Mouse (Mus musculus): ENCODE data around the gene Sorl1.

Sorl1 gene

DNA sequence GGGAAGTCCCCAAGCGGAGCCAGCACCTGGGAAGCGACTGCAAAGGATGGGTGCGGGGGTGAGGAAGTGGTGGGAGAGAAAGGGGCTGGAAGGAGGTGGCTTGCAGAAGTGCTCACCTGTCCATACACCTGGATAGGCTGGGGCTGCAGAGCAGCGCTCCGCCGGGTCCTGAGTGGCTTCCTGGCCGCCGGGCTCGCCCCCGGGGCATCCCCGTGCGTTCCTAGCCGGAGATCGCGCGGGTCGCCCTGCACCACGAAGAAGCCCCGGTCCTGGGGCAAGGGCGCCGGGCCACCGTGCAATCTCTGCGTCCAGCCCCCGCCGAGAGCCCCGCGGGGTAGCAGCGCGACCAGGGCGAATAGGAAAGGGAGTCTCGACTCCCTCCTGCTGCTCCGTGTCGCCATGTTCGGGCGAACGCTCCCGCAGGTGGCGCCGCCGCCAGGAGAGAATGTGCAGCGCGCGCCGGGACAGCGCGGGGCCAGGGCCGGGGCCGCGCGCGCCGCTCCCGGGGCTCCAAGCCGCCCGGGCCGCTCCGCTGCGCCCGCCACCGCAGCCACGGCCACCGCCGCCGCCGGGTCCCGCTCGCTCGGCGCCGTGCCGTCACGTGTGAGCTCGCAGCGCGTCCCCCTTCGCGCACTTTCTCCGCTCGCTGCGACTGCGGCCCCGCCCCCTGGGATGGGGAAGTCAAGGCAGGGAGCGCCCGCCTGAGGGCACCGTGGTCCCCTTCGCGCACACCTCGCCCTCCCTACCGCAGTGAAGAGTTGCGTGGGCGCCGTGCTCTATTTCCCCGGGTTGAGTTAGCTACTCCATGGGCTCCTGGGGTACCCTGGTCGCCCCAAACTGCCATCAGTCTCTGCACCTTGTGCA, at the start of gene Sorl1:
Gene Sorl1 (minus strand): TSS at position 585 of the 864 bp plus-strand sequence.
- peak; percentile 87 for DNase-seq

DNA sequence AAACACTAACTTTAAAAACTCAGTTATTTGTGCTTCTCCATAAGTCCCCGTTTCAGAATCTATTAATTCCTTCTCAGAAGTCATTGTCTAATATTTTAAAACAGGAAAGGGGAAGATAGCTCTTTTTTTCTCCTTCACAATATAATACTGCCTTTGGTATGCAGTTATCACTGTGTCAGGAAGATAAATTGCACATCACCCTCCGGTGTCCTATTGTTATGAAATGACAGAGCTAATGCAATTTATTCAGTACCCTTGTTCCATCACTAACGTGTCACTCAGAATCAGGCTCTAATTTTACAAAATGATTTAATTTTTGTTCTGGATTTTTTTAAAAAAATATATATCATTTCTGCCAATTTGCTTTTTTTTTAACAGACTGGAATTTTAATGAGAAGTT, 49.7 kb upstream of the Sorl1 start:
- DNase-seq = no peak

DNA sequence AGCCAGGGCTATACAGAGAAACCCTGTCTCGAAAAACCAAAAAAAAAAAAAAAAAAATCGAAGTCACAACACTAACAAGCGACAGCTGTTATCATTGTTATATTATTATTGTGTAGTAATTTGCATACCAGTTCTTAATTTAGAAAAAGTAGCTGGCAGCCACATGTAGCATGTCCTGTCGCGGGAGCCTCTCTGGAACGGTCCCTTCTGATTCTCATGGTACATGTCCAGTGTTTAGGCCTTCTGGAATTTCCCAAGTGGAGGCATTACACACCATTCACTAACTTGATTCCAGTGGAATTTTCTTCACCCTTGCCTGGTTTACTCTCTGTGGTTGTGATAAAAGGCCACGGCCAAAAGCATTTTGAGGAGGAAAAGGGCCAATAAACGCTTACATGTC, 45.4 kb upstream of the Sorl1 start:
- no peak for DNase-seq

DNA sequence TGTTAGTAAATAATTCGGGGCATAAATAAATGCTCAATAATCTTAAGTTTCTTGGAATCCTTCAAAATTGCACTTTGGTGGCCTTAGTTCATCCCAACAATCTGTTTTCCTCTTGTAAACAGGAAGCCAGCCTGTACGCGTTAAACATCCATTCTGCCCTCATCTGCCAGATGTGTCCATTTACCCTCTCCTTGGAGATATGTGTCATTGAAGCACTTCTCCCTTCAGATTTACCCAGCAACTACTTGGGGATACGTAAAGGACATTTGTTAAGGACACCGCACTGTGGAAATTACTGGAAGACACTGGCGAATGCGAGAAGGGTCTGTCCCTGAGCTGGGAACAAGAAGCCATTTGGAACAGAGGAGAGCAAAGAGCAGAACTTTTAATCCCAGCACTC, 44.9 kb upstream of the Sorl1 start:
- no peak for DNase-seq

DNA sequence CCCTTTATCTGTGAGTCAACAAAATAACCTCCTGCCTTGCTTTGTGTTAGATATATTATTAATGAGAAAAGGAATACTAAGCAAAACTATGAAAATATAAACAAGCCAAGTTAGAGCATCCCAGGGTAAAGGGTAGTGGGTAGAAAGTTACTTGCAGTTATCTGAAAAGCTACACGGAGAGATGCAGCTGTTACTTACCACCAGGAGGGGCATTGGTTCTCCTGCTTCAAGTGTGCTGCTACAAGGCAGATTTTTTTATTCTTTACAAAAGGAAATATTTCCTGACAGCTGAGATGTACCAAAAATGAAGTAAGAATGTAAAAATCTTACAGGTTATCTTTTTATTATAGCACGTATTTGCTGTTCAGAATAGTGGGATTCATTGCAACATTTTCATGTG, 40.8 kb upstream of the Sorl1 start:
- no peak for DNase-seq

DNA sequence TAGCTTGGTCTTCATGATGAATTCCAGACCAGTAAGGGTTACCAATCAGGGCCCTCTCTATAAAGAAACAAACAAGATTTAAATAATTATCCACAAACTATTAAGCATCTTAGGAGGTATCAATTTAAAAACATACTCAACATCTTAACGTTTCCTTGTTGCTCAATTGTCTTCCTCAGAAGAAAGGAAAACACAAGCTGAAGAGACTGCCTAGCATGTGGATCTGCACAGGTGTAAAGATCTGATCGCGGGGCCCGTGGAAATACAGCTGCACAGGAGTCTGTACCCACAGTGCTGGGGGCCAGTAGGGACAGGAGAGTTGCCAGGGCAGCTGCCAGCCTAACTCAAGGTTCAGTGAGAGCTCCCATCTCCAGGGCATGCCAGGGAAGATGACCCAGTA, 38.9 kb upstream of the Sorl1 start:
- DNase-seq = no peak

DNA sequence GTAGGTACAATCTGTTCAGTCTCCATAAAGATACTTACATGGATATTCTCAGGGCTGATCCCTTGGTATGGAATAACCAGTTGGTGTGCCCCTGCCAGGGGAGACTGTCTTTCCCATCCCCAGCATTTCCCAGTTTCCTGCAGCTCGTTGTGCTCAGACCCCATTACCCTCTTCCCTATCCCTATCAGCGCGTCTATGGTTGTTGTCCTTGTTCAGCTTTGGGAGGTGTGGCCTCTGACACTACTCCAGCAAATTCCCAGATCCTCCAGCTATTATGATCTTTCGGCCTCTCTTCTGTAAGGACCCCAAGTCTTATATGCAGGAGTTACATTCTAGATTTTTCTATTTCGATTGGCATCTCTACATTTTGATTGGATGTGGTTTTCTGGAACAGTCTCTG, 35.3 kb upstream of the Sorl1 start:
- DNase-seq = no peak

DNA sequence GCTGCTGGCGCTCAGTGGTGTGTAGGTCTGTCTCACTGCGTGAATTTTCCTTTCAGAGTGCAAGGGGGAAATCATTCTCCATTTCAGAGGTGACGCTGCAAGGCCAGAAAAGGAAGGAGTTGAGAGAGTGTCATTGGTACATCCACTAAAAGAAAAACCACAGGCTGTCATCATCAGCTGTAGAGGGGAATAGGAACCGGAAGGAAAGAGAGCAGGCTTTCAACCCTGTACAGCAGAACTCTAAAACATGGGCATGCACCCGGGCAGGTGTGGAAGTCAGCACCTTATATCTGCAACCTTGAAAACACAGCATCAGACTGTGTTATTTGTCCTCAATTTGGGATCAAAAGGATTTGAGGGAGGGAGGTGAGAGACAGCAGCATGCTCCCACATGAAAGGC, 34.6 kb upstream of the Sorl1 start:
- DNase-seq = no peak

DNA sequence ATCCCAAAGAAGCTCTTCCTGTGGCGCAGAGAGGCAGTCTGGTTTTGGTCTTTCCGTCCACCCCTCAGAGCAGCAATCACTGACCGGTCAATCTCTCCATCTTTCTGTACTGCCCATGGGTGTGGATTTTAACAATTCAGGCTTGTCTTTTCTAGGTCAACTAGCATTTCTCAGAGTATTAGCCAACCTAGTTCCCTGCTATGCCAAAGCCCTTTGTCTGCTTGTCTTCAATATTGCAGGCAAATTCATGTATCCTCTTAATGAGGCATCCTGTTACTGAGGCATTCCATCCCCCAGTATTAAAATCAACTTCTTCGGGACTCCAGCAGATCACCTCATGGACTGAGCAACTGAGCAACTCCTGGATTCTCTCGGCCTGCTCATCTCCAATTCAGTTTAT, 33.9 kb upstream of the Sorl1 start:
- DNase-seq = no peak

DNA sequence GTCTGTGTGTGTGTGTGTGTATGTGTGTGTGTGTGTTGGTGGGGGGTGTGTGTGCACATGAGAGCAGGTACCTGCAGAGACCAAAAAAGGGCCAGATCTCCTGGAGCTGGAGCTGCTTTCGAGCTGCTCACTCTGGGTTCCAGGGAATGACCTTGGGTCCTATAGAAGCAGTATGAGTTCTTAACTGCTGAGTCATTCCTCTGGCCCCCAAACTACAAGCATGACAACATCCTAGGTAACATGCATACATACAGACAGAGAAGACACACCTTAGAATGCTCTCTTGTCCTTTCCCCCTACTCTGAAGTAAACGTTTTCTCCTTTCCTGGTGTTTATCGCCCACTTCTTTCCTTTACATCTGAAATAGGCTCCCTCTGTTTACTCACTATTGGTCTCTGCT, 32.5 kb upstream of the Sorl1 start:
- no peak for DNase-seq

DNA sequence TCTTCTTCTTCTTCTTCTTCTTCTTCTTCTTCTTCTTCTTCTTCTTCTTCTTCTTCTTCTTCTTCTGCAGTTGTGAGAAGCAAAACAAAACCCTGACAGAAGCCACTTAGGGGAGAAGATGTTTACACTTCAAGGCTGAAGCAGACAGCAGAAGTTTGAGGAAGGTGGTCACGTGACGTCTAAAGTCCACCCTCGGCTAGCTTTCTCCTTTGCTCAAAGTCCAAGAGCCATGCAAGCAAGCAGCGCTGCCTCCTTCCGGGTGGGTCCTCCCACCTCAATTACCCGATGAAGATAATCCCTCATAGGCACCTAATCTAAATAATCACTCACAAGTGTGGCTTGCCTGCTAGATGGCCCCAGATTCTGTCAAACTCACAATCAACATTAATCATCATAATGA, 30.6 kb upstream of the Sorl1 start:
- no peak for DNase-seq

DNA sequence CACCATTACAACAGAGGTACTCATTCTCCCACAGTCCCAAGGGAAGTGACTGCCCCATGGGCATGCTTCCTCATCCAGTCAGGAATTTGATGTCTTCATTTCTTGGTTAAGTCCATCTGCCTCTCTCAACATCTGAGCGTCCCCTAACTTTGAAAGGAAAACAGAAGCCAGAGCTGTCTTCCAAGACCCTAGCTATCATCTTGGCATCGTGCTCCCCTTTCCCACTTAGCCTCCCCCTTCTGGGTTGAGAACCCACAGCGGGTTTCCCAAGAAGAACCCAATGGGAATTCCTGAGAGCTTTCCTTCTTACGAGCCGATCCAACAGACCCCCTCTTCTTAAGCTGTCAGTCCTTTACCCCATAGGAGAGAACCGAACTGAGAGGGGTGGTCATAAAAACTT, 24.7 kb upstream of the Sorl1 start:
- DNase-seq = no peak

DNA sequence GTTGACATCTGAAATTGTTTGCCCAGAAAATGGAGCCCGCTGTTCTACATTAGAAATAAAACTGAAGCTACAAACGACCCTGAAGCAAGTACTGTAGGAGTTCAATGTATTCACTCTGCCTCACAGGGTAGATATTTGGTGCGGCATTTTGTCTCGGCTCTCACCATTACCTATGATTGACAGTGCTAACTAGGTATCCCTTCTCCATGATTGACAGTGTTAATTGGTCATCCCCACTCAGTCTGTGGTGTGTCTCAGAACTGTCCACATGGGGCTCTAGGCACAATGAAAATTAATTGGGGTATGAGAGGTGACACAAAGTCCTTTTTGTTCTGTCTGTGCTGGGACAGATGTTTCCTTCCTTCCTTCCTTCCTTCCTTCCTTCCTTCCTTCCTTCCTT, 23.9 kb upstream of the Sorl1 start:
- DNase-seq = no peak

DNA sequence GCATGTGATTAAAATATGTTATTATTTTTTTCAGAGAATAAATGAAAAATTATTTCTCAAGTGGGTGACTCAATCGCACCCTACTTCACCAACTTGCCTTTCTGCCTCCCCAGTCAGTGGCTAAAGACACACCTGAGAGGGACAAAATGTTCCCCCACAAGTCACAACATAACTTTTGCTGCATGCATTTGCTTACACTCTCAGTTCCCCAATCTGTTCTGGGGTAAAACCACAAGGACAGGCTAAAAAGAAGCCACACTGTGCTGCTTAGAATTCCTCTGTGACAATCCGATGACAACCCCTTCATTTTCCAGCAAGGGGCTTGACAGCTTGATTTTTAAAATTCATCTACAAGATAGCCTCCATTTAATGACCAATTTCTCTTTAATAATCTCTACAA, 22.4 kb upstream of the Sorl1 start:
- DNase-seq = no peak

DNA sequence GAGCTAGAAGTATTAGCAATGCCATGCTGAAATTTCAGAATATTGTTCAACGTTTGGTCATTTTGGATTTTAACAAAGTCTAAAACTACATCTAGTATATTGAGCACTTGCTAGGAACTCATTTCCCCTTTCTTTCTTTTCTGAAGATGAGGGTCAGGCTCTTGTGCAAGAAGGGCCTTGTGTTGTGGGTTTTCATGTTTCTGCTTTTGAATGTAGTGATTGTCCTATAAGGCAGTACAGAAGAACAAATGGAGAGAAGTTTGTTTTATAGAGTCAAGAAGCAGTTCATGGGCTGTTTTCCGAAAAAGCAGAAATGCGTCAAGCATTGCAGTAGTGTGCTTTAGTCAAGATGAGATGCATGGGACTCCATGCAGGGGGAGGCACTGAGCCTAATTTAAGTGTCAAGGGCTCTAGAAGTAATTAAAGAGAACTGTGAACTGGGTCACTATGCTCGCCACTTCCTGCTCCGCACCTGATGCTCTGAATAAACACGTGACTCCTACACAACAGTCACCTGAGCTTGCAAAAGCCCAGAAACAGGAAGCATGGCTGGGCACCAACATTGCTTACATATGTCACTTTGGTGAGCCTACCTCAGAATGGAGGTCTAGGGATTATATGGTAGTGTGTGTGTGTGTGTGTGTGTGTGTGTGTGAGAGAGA, 17.6 kb upstream of the Sorl1 start:
- DNase-seq = no peak

DNA sequence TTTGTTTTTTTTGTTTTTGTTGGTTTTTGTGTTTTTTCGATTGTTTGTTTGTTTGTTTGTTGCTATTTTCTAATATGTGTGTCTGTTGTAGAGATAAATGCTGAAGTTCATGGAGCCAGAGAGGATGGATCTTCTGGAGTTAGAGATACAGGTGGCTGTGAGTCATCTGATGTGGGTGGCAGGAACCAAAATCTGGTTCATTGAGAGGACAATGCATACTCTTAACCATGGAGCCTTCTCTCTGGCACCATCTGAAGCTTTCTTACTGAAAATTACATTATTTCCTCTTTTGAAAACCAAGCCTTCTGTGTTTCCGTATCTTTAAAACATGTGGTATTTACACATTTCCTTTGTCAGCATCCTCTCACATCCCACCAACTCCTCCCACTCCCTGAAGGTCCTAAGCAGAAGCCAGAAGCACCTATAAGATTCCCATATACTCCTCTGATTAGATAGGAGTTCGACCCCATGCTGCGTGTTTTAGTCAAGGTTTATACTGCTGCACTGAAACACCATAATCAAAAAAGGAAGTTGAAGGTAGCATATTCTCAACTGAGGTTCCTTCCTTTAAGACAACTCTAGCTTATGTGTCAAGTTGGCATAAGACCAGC, 14.3 kb upstream of the Sorl1 start:
- no peak for DNase-seq

DNA sequence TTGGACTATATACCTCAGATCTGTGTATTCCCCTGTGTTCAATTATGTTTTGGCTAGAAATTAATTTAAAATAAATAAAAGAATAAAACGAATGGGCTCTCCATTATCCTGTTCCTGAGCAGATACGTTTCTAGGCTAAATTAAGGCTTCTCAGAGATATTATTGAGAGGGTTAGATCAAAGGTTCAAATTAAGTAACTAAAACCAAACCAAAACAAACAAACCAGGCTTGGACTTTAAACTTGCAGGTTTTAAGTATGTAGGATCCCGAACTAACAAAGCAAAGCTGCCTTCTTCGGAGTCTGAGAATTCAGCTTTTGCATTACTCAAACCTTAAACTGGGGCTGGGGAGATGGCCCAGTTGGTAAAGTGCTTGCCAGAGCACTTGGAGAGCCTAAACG, 13.5 kb upstream of the Sorl1 start:
- DNase-seq = no peak

DNA sequence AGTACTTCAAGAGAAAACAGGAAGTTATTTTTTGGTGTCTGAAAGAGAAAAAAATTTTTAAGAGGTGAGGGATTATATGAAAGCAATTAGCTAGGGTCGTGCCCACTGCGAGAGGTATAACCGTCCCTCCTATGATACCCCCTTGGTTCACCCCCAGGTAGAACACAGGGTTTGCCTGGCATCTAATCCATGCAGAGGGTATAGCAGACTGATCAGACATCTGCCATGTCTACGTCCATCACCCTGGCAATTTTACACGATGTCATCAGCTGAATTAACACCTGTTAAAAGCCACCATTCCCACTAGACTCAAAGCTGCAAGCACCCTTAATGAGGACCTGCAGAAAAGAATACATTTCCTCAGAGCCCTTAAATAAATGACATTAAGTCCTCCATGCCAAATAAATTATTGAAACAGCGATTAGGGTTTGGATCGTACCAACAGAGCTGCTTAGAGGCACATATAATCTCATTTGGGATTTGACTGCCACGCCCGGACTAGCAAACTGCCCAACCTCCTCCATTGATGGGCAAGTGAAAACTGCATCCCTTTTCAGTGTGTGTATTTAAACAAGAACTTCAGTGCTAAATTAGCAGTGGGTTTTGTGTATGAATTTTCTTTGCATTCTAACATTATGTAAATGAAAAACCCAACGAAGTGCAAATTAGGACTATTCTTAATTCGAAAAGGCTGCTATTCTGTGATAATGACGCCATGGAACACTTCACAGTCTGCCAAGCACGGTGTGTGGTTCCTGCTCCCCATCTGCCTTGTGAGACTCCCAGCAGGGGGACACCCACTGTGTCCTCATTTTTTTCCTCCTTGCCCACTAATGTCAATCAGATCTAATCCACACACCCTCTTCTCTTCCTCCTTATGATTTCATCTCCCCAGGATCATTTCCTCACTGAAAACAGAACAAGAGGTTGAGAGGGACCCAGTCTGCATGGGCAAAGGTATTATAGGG, 7.0 kb upstream of the Sorl1 start:
- no peak for DNase-seq

DNA sequence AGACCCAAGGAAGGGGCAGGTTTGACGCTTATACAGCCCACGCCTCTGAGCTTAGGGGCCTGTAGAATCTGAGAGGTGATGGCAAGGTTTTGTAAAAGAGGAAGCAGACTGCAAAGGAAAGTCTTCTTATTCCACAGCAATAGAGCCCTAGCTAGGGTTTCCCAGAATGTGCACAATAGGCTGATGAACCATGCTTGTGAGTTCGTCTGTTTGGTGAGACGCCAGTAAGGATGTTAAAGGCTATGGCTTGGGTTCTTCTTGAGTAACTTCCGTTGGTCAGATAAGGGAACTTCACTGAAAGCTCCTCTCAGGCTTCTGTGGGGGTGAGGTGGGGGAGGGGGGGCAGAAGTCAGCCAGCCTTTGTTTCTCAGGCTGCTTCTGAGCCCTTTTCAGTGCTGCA, 3.9 kb upstream of the Sorl1 start:
- DNase-seq = no peak

DNA sequence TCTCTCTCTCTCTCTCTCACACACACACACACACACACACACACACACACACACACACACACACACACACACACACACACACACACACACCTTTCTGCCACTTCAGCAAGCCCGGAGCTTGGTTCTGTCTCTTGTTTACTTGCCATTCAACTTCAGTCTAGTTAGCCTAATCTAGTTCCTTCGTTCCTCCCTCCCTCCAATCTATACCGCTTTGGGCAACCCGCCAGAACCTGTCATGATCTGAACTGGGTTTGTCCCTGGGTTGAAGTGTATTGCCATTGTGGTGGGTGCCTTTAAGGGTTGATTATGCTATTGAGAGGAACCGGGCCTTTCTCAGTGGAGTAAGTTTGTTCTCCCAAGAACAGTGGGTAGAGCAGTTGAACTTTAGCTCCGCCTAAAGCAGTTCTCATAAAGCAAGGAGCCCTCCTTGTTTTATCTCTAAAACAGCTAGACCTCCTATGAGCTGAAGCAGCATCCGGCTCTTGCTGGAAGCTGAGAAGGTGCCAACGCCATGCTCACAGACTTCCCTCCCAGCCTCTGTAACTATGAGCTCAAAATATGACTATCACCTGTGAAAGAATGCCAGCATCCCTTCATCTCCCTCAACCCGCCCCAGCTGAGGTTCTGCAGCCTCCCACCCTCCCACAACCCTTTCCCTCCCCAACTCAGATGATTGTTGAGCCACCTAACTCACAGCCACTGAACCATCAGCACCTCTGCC, 1.3 kb upstream of the Sorl1 start:
- no peak for DNase-seq

DNA sequence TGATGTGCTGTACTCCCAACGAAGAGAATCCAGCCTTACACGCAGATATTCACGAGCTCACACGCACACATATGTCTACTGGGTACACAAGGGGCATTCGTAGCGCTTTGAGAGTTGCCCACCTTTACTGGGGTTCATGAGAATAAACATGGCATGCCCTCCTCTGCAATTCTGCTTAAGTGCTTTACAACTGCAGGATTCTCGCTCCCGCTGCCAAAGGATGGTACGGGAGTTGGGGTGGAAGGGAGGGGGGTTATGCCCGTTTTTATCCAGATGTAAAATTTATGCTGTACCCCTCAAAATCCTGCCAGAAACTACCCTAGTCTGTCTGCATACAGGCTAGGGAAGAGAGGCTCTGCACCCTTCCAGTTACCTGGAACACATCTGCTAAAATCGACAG, 893 bp downstream of the Sorl1 start:
- DNase-seq = no peak

DNA sequence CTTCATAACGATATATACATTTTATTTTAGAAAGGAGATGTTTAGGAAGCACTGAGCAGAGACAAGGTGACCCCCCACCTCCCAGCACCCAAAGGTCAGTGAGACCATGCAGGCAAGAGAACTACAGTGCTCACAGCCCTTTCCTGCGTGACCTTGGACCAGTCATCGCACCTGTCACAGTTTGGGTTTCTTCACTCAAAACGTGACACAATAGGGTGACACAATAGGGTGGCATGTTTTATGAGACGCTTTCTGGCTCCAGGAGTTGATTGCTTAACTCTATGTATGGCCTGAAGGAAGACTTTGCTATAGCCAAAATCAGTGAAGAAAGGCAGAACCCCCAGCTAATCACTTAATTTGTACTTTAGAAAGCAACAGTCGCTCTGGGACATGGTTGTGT, 1.7 kb downstream of the Sorl1 start:
- no peak for DNase-seq
